Mouse (Mus musculus): ENCODE measurements at regions not wholly inside any gene's neighbourhood (a gene's known extent, or its start where the extent isn't known, plus 50 kb on each side); places are given as distances from the start of the nearest gene placed in this dataset.

DNA sequence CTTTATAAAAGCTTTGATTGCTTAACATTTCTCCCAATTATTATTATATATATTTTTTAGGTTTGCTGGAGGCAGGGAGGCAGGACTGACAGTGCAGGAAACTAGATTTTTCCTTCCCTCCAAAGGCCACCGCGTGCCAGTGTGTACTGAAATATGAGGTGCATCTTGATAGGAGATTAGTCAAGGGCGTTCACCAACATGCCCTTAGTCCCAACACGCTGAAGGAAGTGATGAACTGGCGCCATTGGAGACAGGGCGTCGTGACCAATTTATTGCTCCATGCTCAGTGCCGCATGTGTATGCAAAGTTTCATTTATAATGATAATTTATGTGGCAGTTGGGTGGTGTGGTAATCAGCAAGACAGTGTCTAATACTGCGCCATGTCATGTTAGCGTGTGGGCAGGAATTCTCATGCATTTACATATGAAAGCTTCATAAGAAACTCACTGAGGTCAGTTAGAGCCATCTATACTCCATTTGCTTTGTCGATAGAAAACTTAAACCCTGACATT, 66.2 kb downstream of the Isl1 start:
- DNase-seq (ENCODE audit: low spot score), result no peak
- no peaks in the 10 kb centered on the region for H3K9me3 ChIP-seq
- no peaks in the 10 kb centered on the region for H3K27me3 ChIP-seq (ENCODE audit: insufficient read depth, poor library complexity, severe bottlenecking)
- H3K4me1 ChIP-seq (replicated peaks), result no peaks in the 10 kb centered on the region
- WGBS, result 87% methylated on average over 11 of the region's 11 CpGs
- H3K36me3 ChIP-seq, result no peaks in the 10 kb centered on the region
- no peak overlapping the region for H3K4me3 ChIP-seq
- H3K27ac ChIP-seq, result no peak overlapping the region

- no peak overlapping the region for H3K4me3 ChIP-seq
- H3K4me1 ChIP-seq (replicated peaks), result no peaks in the 10 kb centered on the region
- H3K36me3 ChIP-seq, result no peaks in the 10 kb centered on the region
- WGBS, result 61% methylated on average over 3 of the region's 3 CpGs
- no peaks in the 10 kb centered on the region for H3K9me3 ChIP-seq
- H3K27ac ChIP-seq, result no peak overlapping the region
- no peaks in the 10 kb centered on the region for H3K27me3 ChIP-seq (ENCODE audit: insufficient read depth, poor library complexity, severe bottlenecking)
- no peak for DNase-seq (ENCODE audit: low spot score)
Observed at GRCm38 (mm10) chr13:116215101-116215500, 94.4 kb downstream of the Isl1 start.

DNA sequence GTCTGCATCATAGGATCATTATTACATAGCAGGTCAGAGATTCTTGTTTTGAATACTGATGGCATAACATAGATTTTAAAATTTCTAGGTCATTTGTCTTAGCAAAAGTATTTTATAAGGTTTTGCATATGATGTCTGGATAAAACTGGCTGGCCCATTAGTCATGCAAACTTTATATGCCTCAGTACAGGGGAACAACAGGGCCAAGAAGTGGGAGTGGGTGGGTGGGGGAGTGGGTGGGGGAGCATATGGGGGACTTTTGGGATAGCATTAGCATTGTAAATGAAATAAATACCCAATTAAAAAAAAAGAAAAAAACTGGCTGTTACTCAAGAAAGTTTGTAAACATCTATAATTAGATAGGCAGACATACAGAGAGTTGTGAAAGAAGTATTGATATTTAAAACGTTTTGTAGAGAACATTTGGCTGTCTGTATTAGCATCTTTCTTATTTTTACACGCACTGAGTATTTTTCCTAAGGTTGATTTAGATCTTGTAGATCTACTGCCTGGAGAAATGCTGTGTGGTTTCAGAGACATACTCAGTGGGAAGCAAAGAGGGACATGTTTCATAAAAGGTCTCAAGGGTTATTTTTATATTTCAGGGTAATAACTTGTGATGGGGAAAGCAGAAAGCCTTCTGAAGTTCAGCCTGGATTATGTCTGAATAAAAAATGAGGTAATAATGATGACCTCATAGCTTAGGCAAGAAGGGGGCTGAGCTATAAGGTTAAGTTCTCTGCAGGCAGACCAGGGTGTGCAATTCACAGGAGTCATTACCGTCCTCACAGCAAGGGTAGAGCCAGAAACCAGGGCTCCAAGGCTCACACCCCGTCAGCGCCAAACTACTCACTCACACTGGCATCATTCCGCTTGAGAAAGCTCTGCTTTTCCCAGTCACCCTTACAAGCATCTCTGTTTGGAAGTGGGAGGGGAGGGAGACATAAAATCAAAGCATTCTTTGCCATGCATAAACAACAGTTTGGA, 95.4 kb downstream of the Isl1 start:
- Histone ChIP-seq H3K4me1 (replicated peaks) (no peaks in the 10 kb centered on the region), H3K27me3 (ENCODE audit: insufficient read depth, poor library complexity, severe bottlenecking) (no peaks in the 10 kb centered on the region), H3K27ac (no peak overlapping the region), H3K4me3 (no peak overlapping the region), H3K9me3 (no peaks in the 10 kb centered on the region), H3K36me3 (no peaks in the 10 kb centered on the region)
- 49% methylated on average over 6 of the region's 6 CpGs for WGBS
- DNase-seq (ENCODE audit: low spot score), result no peak

- Histone ChIP-seq H3K4me1 (replicated peaks) (peaks cover 4% of the 10 kb centered on the region), H3K9me3 (no peaks in the 10 kb centered on the region), H3K36me3 (no peaks in the 10 kb centered on the region), H3K4me3 (peak overlapping the region; percentile 32), H3K27me3 (ENCODE audit: insufficient read depth, poor library complexity, severe bottlenecking) (no peaks in the 10 kb centered on the region), H3K27ac (peak overlapping the region; percentile 70)
- peak; percentile 45 for DNase-seq (ENCODE audit: low spot score)
- 3% methylated on average over 11 of the region's 11 CpGs for WGBS
Observed at GRCm38 (mm10) chr13:116201177-116201920, 108.1 kb downstream of the Isl1 start.

GRCm38 (mm10) chr13:116187059-116187458, 122.4 kb downstream of the Isl1 start:
- 58% methylated on average over 7 of the region's 7 CpGs for WGBS
- Histone ChIP-seq H3K27me3 (ENCODE audit: insufficient read depth, poor library complexity, severe bottlenecking) (no peaks in the 10 kb centered on the region; the same call in 1 of the 2 replicates), H3K9me3 (no peaks in the 10 kb centered on the region), H3K4me3 (no peak overlapping the region), H3K36me3 (no peaks in the 10 kb centered on the region), H3K27ac (no peak overlapping the region), H3K4me1 (replicated peaks) (no peaks in the 10 kb centered on the region)
- no peak for DNase-seq (ENCODE audit: low spot score)

- Histone ChIP-seq H3K9me3 (no peaks in the 10 kb centered on the region), H3K27me3 (ENCODE audit: insufficient read depth, poor library complexity, severe bottlenecking) (peaks cover 68% of the 10 kb centered on the region), H3K4me3 (no peak overlapping the region), H3K4me1 (replicated peaks) (peaks cover 13% of the 10 kb centered on the region; the same call in 1 of the 2 replicates), H3K27ac (no peak overlapping the region), H3K36me3 (no peaks in the 10 kb centered on the region)
- 27% methylated on average over 3 of the region's 3 CpGs for WGBS
- peak; percentile 21 for DNase-seq (ENCODE audit: low spot score)
Observed at GRCm38 (mm10) chr13:116177781-116178180, 131.7 kb downstream of the Isl1 start.

DNA sequence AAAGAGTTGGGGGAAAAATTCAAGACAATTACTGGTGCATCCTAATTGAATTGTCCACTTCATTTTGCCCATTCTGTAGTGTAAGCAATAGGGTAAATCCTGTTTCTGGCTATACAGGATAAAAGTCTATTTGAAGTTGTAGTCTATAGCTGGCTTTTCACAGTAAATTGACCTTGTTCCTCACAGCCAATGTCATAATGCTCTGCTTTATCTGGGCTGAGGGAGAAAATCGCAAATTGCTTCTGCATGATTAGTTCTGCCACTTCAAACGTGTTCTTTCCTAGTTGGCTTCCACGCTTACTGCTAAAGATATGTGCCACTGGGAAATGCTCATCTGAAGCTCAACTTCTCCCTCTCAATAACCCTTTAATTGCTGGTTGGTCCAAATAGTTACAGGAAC, 134.5 kb downstream of the Isl1 start:
- no peaks in the 10 kb centered on the region for H3K36me3 ChIP-seq
- peaks cover 72% of the 10 kb centered on the region for H3K27me3 ChIP-seq (ENCODE audit: insufficient read depth, poor library complexity, severe bottlenecking)
- 11% methylated on average over 3 of the region's 3 CpGs for WGBS
- no peak overlapping the region for H3K4me3 ChIP-seq
- no peak overlapping the region for H3K27ac ChIP-seq
- no peaks in the 10 kb centered on the region for H3K9me3 ChIP-seq
- peaks cover 13% of the 10 kb centered on the region; the same call in 1 of the 2 replicates for H3K4me1 ChIP-seq (replicated peaks)
- no peak for DNase-seq (ENCODE audit: low spot score)

DNA sequence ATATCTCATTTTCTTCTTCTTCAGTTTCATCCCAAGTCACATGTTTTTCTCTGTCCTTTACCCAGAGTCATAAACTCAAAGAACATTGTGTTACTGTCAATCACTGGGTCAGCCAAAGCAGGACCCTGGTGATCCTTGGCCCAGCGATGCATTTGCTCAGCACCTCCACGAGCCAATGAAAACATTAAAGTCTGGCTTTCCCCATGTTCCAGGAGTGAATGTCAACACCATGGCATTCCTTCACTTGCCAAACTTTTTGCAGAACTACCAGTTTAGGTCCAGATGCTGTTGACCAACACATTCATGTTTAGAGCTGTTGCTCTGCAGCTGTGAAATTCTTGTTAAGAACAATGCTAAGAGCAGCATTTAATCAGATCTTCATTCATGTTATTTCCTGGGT, 135.6 kb downstream of the Isl1 start:
- Histone ChIP-seq H3K36me3 (no peaks in the 10 kb centered on the region), H3K4me1 (replicated peaks) (peaks cover 13% of the 10 kb centered on the region; the same call in 1 of the 2 replicates), H3K27me3 (ENCODE audit: insufficient read depth, poor library complexity, severe bottlenecking) (peaks cover 73% of the 10 kb centered on the region), H3K4me3 (no peak overlapping the region), H3K9me3 (no peaks in the 10 kb centered on the region), H3K27ac (no peak overlapping the region)
- DNase-seq (ENCODE audit: low spot score), result no peak
- 29% methylated on average over 2 of the region's 2 CpGs for WGBS

GRCm38 (mm10) chr13:116143022-116143421, 166.5 kb downstream of the Isl1 start:
- Histone ChIP-seq H3K36me3 (no peaks in the 10 kb centered on the region), H3K4me1 (replicated peaks) (no peaks in the 10 kb centered on the region), H3K9me3 (no peaks in the 10 kb centered on the region), H3K27ac (no peak overlapping the region), H3K4me3 (no peak overlapping the region), H3K27me3 (ENCODE audit: insufficient read depth, poor library complexity, severe bottlenecking) (no peaks in the 10 kb centered on the region)
- 75% methylated on average over 5 of the region's 5 CpGs for WGBS
- DNase-seq (ENCODE audit: low spot score), result no peak

DNA sequence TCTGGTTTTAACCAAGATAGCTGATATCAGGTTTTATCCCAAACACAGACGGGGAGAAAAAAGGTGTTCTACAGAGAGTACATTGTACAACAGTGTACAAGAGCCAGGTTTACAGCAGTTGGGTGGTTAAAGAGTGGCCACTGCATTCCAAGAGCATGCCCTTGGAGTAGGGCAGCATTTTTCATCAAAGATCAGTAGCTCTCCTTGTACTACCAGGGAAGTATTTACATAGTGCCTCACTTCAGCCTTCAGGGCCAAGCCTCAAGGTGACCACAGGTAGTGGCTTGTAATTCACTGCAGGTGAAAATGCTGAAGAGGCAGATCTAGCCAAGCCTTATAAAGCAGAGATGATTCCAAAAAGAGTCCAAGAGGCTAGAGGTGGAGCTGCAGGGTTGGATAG, 190.8 kb downstream of the Isl1 start:
- H3K36me3 ChIP-seq, result no peaks in the 10 kb centered on the region

DNA sequence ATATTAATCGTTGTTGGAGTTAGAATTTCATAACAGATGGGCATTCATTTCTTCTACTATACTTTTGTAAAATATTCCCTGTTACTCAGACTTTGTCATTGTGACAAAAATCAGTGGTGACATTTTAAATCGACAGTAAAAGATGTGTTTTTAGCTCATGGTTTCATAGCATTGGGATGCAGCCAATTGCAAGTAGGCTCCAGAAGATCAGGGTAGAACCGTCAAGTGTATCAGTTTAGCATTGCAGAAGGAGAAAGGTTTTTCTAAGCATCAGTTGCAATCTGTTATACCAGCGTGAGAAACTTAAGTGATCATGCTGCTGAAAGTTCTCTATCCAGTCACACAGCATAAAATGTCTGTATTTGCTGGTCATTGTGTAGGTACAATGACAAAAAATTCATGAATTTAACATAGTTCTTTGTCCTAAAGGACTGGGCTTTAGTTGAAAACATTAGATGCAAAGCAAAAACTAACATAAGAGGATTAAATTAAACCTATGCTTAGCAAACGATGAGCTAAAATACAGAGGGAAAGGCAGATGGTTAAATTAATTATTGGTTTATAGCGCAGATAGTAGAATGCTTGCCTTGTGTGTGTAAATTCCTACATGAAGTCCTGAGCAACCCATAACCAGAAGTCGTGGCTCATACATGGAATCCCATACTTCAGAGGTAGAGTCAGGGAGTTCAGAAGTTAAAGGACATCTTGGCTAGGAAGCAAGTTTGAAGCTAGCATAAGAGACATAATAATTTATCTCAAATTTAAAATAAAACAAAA, 198.3 kb downstream of the Isl1 start:
- Histone ChIP-seq H3K27me3 (ENCODE audit: insufficient read depth, poor library complexity, severe bottlenecking) (no peaks in the 10 kb centered on the region), H3K27ac (no peak overlapping the region), H3K36me3 (no peaks in the 10 kb centered on the region), H3K4me1 (replicated peaks) (no peaks in the 10 kb centered on the region), H3K4me3 (no peak overlapping the region), H3K9me3 (no peaks in the 10 kb centered on the region)
- no peak for DNase-seq (ENCODE audit: low spot score)
- WGBS, result 81% methylated on average over 7 of the region's 7 CpGs

More for the DNA sequence above, 190.8 kb downstream of the Isl1 start:
- no peaks in the 10 kb centered on the region for H3K27me3 ChIP-seq (ENCODE audit: insufficient read depth, poor library complexity, severe bottlenecking)
- H3K4me3 ChIP-seq, result no peak overlapping the region
- no peak for DNase-seq (ENCODE audit: low spot score)
- H3K9me3 ChIP-seq, result no peaks in the 10 kb centered on the region
- H3K27ac ChIP-seq, result no peak overlapping the region
- WGBS, result 91% methylated on average over 1 of the region's 1 CpGs
- H3K4me1 ChIP-seq (replicated peaks), result no peaks in the 10 kb centered on the region

DNA sequence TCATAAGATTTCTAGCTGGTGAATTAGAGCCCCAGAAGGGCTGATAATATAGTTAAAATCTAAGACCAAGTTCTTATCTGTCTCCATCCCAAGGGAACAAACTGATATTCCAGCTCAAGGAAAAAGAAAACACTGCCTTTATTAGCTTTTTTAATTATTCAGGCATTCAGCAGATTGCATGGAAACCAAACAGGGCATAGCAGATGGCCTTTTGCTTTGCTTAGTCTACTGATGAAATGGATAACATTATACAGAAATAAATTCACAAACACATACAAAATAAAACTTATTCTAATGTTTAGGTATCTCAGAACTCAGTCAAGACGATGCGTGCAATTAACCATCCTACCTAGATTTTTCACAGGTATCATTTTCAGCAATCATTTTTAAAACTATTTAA, 198.9 kb downstream of the Isl1 start:
- Histone ChIP-seq H3K4me1 (replicated peaks) (no peaks in the 10 kb centered on the region), H3K27ac (no peak overlapping the region), H3K9me3 (no peaks in the 10 kb centered on the region), H3K36me3 (no peaks in the 10 kb centered on the region), H3K4me3 (no peak overlapping the region), H3K27me3 (ENCODE audit: insufficient read depth, poor library complexity, severe bottlenecking) (no peaks in the 10 kb centered on the region)
- DNase-seq (ENCODE audit: low spot score), result no peak
- 99% methylated on average over 2 of the region's 2 CpGs for WGBS
